Mouse (Mus musculus) embryo, embryonic 10 days (tissue): Measurements from ENCODE around the gene Igflr1.
A peak's percentile ranks its signal among the peaks of the same experiment; 100 is the strongest.

Experiments
- DNase-seq: peaks from one replicate; pipeline ENCODE4 v3.0.0-alpha.2; 2015; ENCODE audit warnings: low spot score

The Igflr1 gene

DNA sequence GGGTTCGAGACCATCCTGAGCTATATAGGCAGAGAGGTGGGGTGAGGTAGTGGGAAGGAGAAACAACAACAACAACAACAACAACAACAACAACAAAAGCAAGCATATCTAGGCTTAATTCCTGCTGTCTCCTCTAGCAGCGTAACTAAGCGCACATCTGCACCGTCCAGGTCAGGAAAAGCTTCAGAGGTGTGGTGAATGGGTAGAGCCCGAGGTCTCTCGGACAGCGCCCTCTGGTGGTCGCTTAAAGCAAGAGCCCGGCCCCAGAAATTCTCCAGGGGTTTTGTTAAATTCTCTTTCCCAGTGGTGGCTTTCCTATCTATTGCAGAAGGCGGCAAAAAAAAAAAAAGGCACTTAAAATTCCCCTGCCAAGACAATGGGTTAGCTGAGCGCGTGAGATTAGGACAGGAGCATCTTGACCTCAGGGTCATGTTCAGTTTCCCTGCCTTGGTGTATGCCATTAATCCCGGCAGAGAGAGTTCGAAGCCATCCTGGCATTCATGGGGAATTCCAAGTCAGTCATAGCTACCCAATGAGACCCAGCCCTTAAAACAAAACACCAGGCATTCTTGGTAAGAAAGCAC is 48.4 kb downstream of the Igflr1 start:
- DNase-seq: peak; percentile 70

DNA sequence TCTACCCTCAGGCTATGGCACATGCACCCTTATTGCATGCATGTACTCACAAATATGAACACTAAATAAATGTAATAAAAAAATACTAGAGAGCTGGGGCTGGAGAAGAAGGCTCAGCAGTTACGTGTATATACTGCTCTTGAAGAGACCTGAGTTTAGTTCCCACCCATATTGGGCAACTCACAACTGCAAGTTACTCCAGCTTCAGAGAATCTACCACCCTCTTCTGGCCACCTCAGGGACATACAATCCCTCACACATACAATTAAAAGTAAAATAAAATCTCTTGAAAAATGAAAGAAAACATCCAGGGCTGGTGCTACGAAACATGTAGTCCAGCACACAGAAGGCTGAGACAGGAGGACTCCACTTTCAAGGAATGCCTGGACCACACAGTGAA is 49.2 kb downstream of the Igflr1 start:
- DNase-seq: no peak

DNA sequence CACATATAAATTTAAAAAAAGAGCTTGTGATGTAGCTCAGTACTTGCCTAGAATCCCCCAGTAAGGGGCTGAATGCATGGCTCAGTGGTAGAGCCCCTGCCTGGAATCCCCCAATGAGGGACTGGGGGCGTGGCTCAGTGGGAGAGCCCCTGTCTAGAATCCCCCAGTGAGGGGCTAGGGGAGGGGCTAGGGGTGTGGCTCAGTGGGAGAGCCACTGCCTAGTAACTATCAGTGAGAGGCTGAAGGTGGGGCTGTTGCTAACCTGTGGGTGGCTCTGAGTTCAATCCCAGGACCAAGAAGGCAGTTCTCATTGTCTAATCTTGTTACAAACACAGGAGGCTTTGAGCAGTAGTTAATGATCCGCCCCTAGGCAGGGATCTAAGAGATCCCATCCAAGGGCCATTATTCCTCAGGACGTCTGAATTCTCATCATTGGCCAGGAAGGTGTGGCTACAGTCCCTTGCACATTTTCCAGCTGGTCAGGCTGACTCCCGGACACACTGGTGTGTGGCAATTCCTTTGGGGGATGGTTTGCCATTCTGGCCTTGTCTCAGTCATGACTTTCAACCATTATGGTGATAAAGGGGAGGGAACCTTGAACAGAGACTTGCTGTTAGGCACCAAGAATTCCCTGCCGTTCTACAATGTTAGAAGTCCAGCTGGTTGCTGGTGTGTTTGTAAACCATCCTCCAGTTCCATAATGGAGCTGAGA is 50.0 kb downstream of the Igflr1 start:
- no peak for DNase-seq
